Mouse (Mus musculus) urinary bladder, adult 2 months (tissue): ENCODE measurements around the gene Tor3a. TPM values are rescaled to one million over a fixed set of nuclear protein-coding genes. Genes with fewer than 3 reads are reported as not detected.

Experiments used
- DNase-seq: peaks from one replicate; pipeline ENCODE4 v3.0.0; 2022; ENCODE audit warnings: low spot score
- polyA plus RNA-seq: library from polyadenylated mRNA; depleted of rRNA; stranded (reverse); fragments of >200 nt; gene quantifications from 2 replicates; pipeline ENCODE4 v1.2.3, GENCODE M21; 2012; rRNA removed

Gene Tor3a
- 21.3 and 24.3 TPM in 2 replicates for polyA plus RNA-seq

GRCm38 (mm10) chr1:156674195-156675000 lies at the start of gene Tor3a:
Tor3a (minus strand) TSS chr1:156674356.
- peak; percentile 68 for DNase-seq

DNA sequence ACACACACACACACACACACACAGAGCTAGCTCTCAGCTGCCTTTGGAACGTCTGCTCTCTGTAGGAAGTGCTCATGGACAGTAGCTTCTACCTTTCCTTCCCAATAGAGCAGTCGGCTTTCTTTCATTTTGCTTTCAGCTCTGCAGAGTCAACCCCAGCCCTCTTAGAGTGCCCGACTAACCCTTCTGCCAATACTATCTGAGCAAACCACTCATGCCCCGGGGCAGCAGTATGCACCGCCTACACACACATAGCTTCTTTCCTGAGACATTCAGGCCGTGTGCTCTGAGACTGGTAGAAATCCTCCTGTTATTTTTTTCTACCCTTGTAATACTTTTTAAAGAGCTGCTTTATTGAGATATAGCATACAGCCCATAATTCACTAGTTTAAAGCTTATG lies 47.9 kb upstream of the Tor3a start:
- DNase-seq: no peak

GRCm38 (mm10) chr1:156720046-156720445 lies 45.9 kb upstream of the Tor3a start:
- no peak for DNase-seq

DNA sequence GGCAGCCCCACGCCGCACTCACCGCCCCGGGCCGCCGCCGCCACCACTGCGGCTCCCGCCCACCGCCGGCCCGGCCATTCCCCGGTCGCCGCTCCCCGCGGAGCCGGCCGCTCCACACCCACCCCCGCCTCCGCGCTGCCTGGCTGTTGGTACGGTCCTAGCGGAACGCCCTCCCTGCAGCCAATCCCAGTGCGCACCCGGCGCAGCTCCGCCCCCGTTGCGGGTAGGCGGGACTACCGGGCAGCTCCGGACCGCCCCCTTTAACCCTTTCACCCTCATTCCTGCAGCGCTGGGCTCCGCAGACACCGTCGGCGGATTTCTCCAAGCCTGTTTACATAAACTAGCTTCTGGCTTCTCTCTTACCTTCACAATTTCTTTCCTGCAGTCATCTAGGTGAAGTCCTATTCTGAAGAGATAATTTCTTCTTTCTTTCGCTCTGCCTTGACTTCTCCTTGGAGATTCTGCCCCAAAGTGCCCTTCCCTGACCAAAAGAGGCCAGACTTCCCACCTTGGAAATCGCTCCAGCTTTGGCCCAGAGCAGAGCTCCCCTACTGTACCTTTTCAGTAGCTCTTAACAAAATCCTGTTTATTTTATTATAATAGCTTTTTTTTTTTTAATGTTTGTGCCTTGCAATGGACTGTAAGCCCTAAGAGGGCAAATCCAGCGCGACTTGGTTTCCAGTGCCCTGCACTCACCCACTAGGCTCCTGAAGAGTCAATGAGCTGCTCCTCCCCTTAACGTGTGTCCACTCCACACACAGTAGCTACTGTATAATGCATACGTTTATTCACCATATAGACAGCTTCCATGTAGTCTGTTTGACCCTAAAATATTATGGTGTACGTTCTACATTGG lies 45.0 kb upstream of the Tor3a start, which contains the start of gene Fam20b:
TSS of gene Fam20b (minus strand) at position 137 of the 856 bp plus-strand sequence.
- DNase-seq: peak; percentile 95

DNA sequence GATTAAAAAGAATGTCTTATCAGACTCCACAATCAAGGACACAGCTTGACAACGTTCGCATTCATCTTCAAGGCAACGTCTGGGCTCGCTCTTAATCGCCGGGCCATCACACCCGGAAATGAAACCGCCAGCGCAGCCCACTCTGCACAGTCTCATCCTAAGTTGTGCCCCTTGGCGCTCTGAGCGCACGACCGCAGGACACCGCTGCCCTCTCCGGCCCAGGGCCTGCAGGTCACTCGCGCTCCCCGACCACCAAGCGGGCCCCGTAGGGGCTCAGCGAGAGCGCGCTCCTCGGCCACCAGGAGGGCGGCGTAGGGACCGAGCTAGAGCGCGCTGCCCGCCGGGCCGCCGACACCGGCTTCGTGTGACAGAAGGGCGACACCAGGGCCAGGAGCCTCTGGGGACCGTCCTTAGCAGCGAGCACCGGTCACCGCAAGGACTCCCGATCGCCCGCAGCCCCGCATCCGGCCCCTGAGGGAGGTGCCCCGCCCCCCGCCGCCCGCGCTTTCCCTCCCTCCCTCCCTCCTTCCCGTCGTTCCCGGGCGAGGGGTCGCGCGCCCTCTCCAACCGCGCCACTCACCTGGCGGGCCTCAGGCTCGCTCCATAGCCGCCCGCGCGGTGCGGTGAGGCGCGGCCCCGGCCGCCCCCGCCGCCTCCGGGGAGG lies 44.3 kb upstream of the Tor3a start:
- peak; percentile 60 for DNase-seq

DNA sequence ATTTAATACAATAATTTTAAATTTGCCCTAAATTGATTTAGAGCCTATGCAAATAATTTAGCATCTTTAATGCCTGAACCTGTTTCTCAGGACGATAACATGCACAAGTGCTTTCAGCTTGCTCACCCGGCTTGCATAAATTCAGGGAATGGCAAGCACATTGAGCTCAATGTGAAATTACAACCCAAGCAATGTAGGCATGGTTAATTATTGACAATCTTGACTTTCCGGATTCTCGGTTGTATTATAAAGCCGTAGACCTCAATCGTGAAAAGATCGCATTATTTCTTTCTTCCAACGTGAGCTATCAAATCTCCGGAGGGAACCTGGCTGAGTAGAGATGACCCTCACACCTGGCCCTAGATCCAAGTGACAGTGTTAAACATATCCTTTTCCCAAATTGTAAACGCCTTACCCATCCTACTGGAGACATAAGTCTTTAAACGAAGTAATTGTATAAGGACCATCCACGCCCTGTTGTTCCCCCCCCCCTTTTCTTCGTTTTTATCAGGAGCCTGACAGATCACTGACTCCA lies 43.7 kb upstream of the Tor3a start:
- DNase-seq: no peak

DNA sequence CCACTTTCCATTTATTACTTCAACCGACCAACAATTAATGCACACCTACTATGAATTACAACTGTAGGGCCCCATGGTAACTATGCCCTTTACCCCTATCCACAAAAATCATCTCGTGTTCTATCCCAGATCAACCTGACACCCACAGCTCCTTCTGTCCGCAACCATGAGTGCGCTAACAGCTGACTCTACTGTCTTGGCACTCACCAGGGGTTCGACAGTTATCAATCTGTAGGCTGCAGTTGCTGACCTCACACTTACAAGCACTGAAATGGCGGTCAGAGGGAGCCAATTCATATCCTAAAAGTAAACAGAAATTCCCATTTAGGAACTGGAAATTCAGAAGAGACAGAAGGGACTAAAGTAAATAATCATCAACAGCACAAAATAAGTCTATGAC lies 42.5 kb upstream of the Tor3a start:
- DNase-seq: no peak

GRCm38 (mm10) chr1:156710472-156711098 lies 36.4 kb upstream of the Tor3a start:
- no peak for DNase-seq

- no peak for DNase-seq
Measured at GRCm38 (mm10) chr1:156708672-156709071, 34.5 kb upstream of the Tor3a start.

- DNase-seq: no peak
Measured at GRCm38 (mm10) chr1:156705696-156706285, 31.6 kb upstream of the Tor3a start.

- DNase-seq: no peak
Measured at GRCm38 (mm10) chr1:156703444-156703843, 29.3 kb upstream of the Tor3a start.

GRCm38 (mm10) chr1:156702151-156702550 lies 28.0 kb upstream of the Tor3a start:
- no peak for DNase-seq

GRCm38 (mm10) chr1:156686025-156686661 lies 12.0 kb upstream of the Tor3a start:
- no peak for DNase-seq

DNA sequence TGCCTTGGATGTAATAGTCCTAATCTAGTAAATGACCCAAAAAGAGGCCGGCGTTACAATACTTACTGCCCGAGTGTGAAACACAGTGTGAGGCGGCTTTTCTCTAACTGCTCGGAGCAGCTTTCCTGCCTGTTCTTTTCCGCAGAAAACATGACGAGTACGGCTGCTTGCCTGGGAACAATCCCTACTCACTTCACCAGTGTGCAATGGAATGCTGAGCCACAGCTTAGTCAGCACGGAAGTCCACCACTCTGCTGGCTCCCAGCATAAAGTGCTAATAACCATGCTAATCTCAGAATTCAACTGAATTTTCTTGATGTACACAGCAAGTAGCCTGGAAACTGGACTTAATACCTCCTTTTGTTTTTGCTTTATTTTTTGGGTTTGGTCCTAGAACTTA lies 5.4 kb upstream of the Tor3a start:
- no peak for DNase-seq

GRCm38 (mm10) chr1:156677230-156677629 lies 3.1 kb upstream of the Tor3a start:
- no peak for DNase-seq

DNA sequence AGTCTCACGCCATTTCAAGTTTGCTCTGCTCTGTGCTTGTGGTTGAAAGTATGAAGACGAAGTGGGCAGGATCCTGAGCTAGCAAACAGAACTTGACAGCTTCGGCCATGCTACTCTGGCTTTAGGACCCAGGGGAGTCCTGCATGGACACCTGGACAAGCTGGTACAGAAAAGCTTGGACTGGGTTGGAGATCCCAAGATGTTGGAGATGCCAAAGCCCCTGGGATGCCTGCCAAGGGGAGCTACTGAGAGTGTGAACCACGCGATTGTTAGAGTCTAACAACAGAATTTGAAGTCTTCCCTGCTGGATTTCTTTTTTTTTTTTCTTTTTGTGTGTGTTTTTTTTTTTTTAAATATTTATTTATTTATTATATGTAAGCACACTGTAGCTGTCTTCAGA lies 2.4 kb upstream of the Tor3a start:
- no peak for DNase-seq

DNA sequence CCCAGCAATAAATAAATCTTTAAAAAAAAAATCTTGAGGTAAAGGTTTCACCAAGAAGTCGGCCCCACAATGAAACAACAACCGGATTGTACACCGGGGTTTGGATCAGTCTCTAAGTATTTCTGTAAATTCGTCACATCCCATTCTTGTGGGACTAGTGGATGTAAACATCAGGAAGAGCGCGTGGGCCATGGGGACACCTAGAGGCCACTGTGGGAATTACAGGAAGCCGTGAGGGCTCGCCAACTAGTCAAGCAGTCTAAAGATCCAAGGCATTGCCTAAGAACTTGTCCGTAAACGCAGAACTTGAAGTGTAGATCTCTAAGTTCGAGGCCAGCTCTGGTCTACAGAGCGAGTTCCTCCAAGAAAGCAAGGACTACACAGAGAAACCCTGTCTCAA lies 2.0 kb upstream of the Tor3a start:
- no peak for DNase-seq

GRCm38 (mm10) chr1:156673476-156674194 lies 521 bp downstream of the Tor3a start:
- DNase-seq: no peak

GRCm38 (mm10) chr1:156672720-156673475 lies 1.3 kb downstream of the Tor3a start:
- DNase-seq: no peak
